Mouse (Mus musculus): ENCODE measurements around the gene Rgl3. TPM values are rescaled to one million over a fixed set of nuclear protein-coding genes. Genes with fewer than 3 reads are reported as not detected.
A peak's percentile ranks its signal among the peaks of the same experiment; 100 is the strongest.

Rgl3 gene
- polyA plus RNA-seq, 1 experiment: 7.0 TPM

DNA sequence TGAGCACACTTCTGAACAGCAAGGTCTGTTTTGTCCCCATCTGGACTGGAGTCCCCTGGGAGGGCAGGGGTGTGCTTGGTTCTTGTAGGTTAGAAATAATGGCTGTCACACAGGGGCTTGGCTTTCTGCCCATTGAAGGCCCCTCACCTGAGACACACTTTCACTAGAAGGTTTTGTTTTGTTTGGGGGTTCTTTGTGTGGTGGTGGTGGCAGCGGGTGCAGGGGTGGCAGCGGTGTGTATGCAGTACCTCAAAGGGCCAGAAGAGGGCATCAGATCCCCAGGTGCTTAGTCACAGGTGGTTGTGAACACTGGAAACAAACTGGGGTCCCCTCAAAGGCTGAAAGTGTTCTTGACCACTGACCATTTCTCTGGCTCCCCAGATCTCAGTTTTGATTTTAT lies 11.3 kb downstream of the Rgl3 start:
- no peaks in the 10 kb centered on the region for H3K27me3 ChIP-seq (ENCODE audit: control insufficient read depth, insufficient read depth, insufficient read length)

DNA sequence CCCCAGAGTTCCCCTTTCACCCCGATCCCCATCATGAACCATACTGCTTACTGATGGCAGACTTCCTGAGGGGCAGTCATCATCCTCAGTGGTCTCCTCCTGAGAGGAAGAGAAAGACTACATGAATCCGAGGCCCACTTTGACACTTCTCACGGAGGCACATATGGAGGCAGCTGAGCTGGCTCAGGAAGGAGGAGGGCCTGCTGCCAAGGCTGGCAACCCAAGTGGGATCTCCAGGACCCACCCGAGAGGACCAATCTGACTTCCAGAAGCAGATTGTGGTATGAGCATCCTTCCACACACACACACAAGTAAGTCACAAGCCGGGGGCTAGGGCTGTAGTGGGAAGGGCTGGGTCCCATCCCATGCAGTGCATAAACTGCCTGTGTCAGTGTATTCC lies 11.9 kb downstream of the Rgl3 start:
- Histone ChIP-seq H3K4me3 (ENCODE audit: insufficient read depth, poor library complexity, severe bottlenecking) (no peak overlapping the region), H3K79me2 (ENCODE audit: control insufficient read depth, insufficient read depth) (no peaks in the 10 kb centered on the region), H3K27me3 (ENCODE audit: control insufficient read depth, insufficient read depth, insufficient read length) (no peaks in the 10 kb centered on the region), H3K36me3 (ENCODE audit: control insufficient read depth, insufficient read depth) (no peaks in the 10 kb centered on the region), H3K79me3 (ENCODE audit: low read depth) (no peaks in the 10 kb centered on the region), H3ac (ENCODE audit: control insufficient read depth, insufficient read length, low read depth) (no peak overlapping the region)
- TF ChIP-seq MAX (IDR thresholded peaks at IDR 0.05) (no peak), MYOG (IDR thresholded peaks at IDR 0.05; ENCODE audit: control insufficient read depth, extremely low read depth, insufficient read length) (no peak), MYOD1 (IDR thresholded peaks at IDR 0.05; ENCODE audit: control insufficient read depth, insufficient read length, low read depth) (no peak), CEBPB (IDR thresholded peaks at IDR 0.05; ENCODE audit: low read depth) (no peak), USF1 (IDR thresholded peaks at IDR 0.05; ENCODE audit: low read depth) (no peak), CTCF (IDR thresholded peaks at IDR 0.05; ENCODE audit: control insufficient read depth, insufficient read depth, insufficient read length) (no peak), FOSL1 (IDR thresholded peaks at IDR 0.05; ENCODE audit: insufficient read depth, low read length, poor library complexity, severe bottlenecking) (no peak)

More for the DNA sequence above, 11.3 kb downstream of the Rgl3 start:
- Histone ChIP-seq H3K79me2 (ENCODE audit: control insufficient read depth, insufficient read depth) (no peaks in the 10 kb centered on the region), H3ac (ENCODE audit: control insufficient read depth, insufficient read length, low read depth) (no peak overlapping the region), H3K79me3 (ENCODE audit: low read depth) (no peaks in the 10 kb centered on the region), H3K4me3 (ENCODE audit: insufficient read depth, poor library complexity, severe bottlenecking) (no peak overlapping the region), H3K36me3 (ENCODE audit: control insufficient read depth, insufficient read depth) (no peaks in the 10 kb centered on the region)
- TF ChIP-seq CTCF (IDR thresholded peaks at IDR 0.05; ENCODE audit: control insufficient read depth, insufficient read depth, insufficient read length) (peak; percentile 54), MYOG (IDR thresholded peaks at IDR 0.05; ENCODE audit: control insufficient read depth, extremely low read depth, insufficient read length) (no peak)

DNA sequence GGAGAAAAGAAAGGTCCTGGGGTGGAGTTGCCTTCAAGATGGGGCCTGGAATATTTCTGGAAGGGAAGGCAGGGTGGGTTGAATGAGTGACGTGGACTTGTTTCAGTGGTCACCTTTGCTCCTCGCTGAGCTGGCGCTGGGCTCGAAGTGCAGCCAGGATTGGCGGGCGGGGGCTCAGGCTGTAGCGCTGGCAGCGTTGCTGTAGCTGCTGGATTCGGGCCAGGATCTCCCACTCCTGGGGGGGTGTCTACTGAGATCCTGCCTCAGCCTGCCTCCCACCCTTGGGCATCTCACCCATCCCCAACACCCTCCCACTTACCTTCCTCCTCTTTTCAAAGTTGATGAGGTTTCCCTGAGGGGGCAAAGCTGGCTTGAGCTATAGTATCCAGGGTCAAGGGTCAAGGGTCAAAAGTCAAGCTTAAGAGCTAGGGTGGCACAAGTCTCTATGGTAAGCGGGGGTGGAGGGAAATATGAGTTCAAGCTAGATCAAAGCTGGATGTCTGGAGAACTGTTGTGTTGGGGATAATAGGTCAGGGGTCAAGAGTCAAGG lies 12.5 kb downstream of the Rgl3 start:
- no peak overlapping the region for H3K4me3 ChIP-seq (ENCODE audit: insufficient read depth, poor library complexity, severe bottlenecking)
- H3K79me2 ChIP-seq (ENCODE audit: control insufficient read depth, insufficient read depth): no peaks in the 10 kb centered on the region
- no peak overlapping the region for H3ac ChIP-seq (ENCODE audit: control insufficient read depth, insufficient read length, low read depth)
- no peaks in the 10 kb centered on the region for H3K27me3 ChIP-seq (ENCODE audit: control insufficient read depth, insufficient read depth, insufficient read length)
- no peak for TF ChIP-seq USF1 (IDR thresholded peaks at IDR 0.05; ENCODE audit: low read depth)
- TF ChIP-seq MAX (IDR thresholded peaks at IDR 0.05): no peak
- TF ChIP-seq FOSL1 (IDR thresholded peaks at IDR 0.05; ENCODE audit: insufficient read depth, low read length, poor library complexity, severe bottlenecking): no peak
- TF ChIP-seq MYOD1 (IDR thresholded peaks at IDR 0.05; ENCODE audit: control insufficient read depth, insufficient read length, low read depth): no peak
- no peak for TF ChIP-seq CTCF (IDR thresholded peaks at IDR 0.05; ENCODE audit: control insufficient read depth, insufficient read depth, insufficient read length)
- no peak for TF ChIP-seq MYOG (IDR thresholded peaks at IDR 0.05; ENCODE audit: control insufficient read depth, extremely low read depth, insufficient read length)
- TF ChIP-seq CEBPB (IDR thresholded peaks at IDR 0.05; ENCODE audit: low read depth): no peak
- no peaks in the 10 kb centered on the region for H3K79me3 ChIP-seq (ENCODE audit: low read depth)
- H3K36me3 ChIP-seq (ENCODE audit: control insufficient read depth, insufficient read depth): no peaks in the 10 kb centered on the region

DNA sequence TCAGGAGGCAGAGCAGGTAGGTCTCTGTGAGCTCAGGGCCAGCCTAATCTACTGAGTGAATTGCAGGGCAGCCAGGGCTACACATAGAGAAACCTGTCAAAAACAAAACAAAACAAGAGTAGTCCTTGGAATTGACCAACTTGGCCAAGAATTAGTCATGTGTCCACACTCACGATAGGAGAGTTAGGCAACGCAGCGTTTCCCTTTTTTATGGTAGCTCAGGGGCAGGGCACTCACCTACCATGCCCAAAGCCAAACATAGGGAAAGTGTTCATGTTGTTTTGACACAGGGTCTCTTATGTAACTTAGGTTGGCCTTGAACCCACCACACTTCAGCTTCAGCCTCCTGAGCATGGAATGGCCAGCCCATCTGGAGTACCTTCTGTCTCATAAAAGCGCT lies 19.9 kb downstream of the Rgl3 start:
- no peaks in the 10 kb centered on the region for H3K79me3 ChIP-seq (ENCODE audit: low read depth)
- H3K4me3 ChIP-seq (ENCODE audit: insufficient read depth, poor library complexity, severe bottlenecking): no peak overlapping the region
- H3ac ChIP-seq (ENCODE audit: control insufficient read depth, insufficient read length, low read depth): no peak overlapping the region
- no peaks in the 10 kb centered on the region for H3K79me2 ChIP-seq (ENCODE audit: control insufficient read depth, insufficient read depth)
- H3K36me3 ChIP-seq (ENCODE audit: control insufficient read depth, insufficient read depth): no peaks in the 10 kb centered on the region
- TF ChIP-seq MYOG (IDR thresholded peaks at IDR 0.05; ENCODE audit: control insufficient read depth, extremely low read depth, insufficient read length) (no peak), USF1 (IDR thresholded peaks at IDR 0.05; ENCODE audit: low read depth) (no peak), MYOD1 (IDR thresholded peaks at IDR 0.05; ENCODE audit: control insufficient read depth, insufficient read length, low read depth) (no peak), CTCF (IDR thresholded peaks at IDR 0.05; ENCODE audit: control insufficient read depth, insufficient read depth, insufficient read length) (no peak), CEBPB (IDR thresholded peaks at IDR 0.05; ENCODE audit: low read depth) (no peak), FOSL1 (IDR thresholded peaks at IDR 0.05; ENCODE audit: insufficient read depth, low read length, poor library complexity, severe bottlenecking) (no peak), MAX (IDR thresholded peaks at IDR 0.05) (no peak)
- no peaks in the 10 kb centered on the region for H3K27me3 ChIP-seq (ENCODE audit: control insufficient read depth, insufficient read depth, insufficient read length)

DNA sequence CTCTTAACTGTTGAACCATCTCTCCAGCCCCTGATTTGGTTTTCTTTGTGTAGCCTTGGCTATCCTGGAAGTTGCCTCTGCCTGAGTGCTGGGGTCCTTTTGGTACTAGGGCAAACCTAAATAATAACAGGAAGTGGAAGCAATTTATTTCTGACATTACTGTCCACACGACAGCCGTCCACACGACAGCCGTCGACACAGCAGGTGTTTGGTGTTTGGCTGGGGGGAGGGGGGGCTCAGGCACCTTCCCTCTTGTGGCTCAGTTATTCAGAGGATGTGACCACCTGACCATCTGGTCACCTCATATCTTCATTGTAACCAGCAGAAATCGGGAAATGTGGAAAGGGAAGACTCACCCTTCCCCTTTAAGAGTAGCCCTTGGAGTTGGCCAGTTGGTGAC lies 20.4 kb downstream of the Rgl3 start:
- no peak overlapping the region for H3ac ChIP-seq (ENCODE audit: control insufficient read depth, insufficient read length, low read depth)
- TF ChIP-seq MYOG (IDR thresholded peaks at IDR 0.05; ENCODE audit: control insufficient read depth, extremely low read depth, insufficient read length) (no peak), MAX (IDR thresholded peaks at IDR 0.05) (no peak), USF1 (IDR thresholded peaks at IDR 0.05; ENCODE audit: low read depth) (no peak), CEBPB (IDR thresholded peaks at IDR 0.05; ENCODE audit: low read depth) (no peak), FOSL1 (IDR thresholded peaks at IDR 0.05; ENCODE audit: insufficient read depth, low read length, poor library complexity, severe bottlenecking) (no peak), MYOD1 (IDR thresholded peaks at IDR 0.05; ENCODE audit: control insufficient read depth, insufficient read length, low read depth) (no peak), CTCF (IDR thresholded peaks at IDR 0.05; ENCODE audit: control insufficient read depth, insufficient read depth, insufficient read length) (no peak)
- no peaks in the 10 kb centered on the region for H3K27me3 ChIP-seq (ENCODE audit: control insufficient read depth, insufficient read depth, insufficient read length)
- no peaks in the 10 kb centered on the region for H3K79me2 ChIP-seq (ENCODE audit: control insufficient read depth, insufficient read depth)
- no peaks in the 10 kb centered on the region for H3K36me3 ChIP-seq (ENCODE audit: control insufficient read depth, insufficient read depth)
- H3K79me3 ChIP-seq (ENCODE audit: low read depth): no peaks in the 10 kb centered on the region
- H3K4me3 ChIP-seq (ENCODE audit: insufficient read depth, poor library complexity, severe bottlenecking): no peak overlapping the region

DNA sequence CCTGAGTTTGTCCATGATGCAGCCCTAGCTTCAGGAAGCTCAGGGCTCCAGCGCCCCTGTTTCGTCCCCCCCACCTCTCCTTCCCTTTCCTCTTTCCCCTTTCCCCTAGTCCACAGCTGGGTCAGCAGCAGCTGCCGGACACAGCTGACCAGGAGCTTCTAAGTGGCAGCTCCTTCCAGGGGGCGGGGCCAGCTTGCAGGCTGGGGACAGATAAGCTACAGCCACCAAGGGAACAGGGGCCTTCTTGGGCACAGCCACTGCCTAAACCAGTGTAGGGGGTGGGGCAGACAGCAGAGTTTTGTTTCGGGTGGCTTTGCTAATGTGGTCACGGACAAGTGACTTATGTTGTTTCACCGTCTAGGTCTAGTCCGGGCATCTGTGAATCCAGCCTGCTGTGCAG lies 25.8 kb downstream of the Rgl3 start, which contains the start of gene Epor:
TSS of gene Epor (minus strand) at position 90 of the 400 bp plus-strand sequence.
- H3ac ChIP-seq (ENCODE audit: control insufficient read depth, insufficient read length, low read depth): peak within 1 kb of the TSS; percentile 46
- H3K4me3 ChIP-seq (ENCODE audit: insufficient read depth, poor library complexity, severe bottlenecking): peak within 1 kb of the TSS; percentile 30
- H3K36me3 ChIP-seq (ENCODE audit: control insufficient read depth, insufficient read depth): no peaks in the 10 kb centered on the region
- no peaks in the 10 kb centered on the region for H3K79me3 ChIP-seq (ENCODE audit: low read depth)
- no peaks in the 10 kb centered on the region for H3K79me2 ChIP-seq (ENCODE audit: control insufficient read depth, insufficient read depth)
- no peaks in the 10 kb centered on the region for H3K27me3 ChIP-seq (ENCODE audit: control insufficient read depth, insufficient read depth, insufficient read length)
- TF ChIP-seq CTCF (IDR thresholded peaks at IDR 0.05; ENCODE audit: control insufficient read depth, insufficient read depth, insufficient read length) (no peak), MAX (IDR thresholded peaks at IDR 0.05) (no peak), MYOG (IDR thresholded peaks at IDR 0.05; ENCODE audit: control insufficient read depth, extremely low read depth, insufficient read length) (no peak), FOSL1 (IDR thresholded peaks at IDR 0.05; ENCODE audit: insufficient read depth, low read length, poor library complexity, severe bottlenecking) (no peak), CEBPB (IDR thresholded peaks at IDR 0.05; ENCODE audit: low read depth) (no peak)

All from C2C12 (cell line).